Mouse (Mus musculus) induced T-regulatory cell, adult 2 months (primary cell): Measurements from ENCODE around the gene A630076J17Rik.

Experiments
- DNase-seq: peaks from one replicate; pipeline ENCODE4 v3.0.0-alpha.2; 2012; ENCODE audit warnings: low read depth

The A630076J17Rik gene

DNA sequence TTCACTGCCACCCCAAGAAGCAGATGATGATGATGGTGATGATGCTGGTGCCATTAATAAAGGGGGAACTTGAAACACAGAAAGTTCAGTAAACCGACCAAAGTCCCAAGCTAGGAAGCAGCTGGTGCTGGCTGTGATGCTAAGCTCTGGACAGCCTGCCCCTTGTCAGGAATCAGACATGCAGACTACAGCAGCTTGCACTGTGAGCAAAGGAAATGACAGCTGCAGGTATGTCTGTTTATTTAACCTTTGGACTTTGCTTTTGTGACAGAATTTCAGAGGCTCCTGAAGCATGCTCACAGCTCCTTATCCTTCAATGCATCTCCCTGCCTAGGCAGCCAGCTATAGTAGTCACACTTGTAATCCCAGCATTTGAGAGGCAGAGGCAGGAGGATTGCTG is at the start of gene A630076J17Rik:
A630076J17Rik (plus strand) TSS at position 88 of the 400 bp plus-strand sequence.
- no peak for DNase-seq

DNA sequence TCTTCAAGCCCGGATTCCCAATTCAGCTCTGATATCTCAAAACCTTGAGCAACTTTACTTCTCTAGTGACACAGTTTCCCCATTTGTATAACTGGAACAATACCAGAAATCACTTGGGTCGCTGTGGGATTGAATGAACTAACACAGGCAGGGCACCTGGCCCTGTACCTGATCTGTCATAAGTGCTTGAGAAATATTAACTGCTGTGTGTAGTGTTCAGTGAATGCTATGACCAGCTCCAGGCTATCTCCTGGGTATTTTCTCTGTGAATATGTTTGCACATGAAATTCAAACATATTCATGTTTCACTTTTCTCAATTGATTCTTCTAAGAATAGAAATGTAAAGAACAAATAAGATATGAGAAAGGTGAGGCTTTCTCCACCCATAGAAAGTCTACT is 49.6 kb upstream of the A630076J17Rik start:
- no peak for DNase-seq

DNA sequence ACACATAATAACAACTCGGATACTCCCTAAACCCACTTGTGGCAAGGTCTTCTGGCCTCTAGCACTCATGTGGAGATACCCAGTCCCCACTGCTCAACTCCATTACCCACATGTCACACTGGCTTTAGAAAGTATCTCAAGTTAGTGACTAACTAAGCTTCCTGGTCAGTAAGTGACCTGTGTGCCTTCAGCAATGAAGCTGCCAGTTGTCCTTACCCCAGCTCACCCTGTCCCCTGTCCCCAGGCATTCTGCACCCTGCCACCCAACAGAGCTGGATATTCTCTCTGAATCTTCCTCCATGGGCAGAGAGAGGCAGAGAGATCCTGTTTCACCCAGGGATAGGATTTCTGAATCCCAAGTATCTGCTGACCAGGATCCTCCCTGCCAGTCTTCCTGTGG is 47.7 kb upstream of the A630076J17Rik start, which contains the start of gene Kcna10:
Kcna10 (plus strand) TSS at position 301 of the 400 bp plus-strand sequence.
- no peak for DNase-seq

DNA sequence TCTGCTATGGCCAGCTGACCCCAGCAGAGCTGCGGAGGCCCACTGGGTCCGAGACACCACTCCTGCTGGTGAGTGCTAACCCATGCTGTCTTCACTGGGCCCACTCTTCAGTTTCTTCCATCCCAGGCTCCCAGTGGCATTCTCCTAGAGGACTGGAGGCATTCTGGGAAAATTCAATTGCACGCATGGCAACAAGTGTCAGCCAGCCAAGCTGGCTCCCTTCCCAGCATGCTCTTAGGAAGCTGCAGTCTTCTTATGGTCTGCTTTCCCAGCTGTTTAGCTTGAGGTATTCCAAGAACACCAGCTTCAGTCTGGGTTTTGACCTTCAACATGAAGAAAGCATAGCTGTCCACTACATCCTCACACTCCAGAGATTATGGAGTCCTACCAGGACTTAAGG is 47.2 kb upstream of the A630076J17Rik start:
- DNase-seq, result no peak

DNA sequence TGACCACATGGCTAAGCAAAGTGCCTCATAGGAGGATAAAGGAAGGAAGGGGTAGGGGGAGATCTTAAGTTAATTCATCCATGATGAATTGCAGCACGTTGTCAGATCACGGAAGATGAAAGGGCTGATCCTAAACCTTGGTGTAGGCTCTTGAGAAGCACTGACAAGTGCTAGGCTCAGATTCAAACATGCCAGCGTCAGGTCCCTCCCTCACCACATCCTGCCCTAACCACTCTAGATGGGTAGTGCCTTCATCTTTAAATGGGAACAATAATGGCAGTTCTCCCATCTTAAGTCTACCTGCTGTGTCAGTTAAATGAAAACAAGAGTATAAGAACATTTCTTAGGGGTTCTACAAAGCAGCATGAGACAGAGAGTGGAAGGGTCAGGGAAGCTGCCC is 44.8 kb upstream of the A630076J17Rik start:
- DNase-seq, result peak; percentile 60

DNA sequence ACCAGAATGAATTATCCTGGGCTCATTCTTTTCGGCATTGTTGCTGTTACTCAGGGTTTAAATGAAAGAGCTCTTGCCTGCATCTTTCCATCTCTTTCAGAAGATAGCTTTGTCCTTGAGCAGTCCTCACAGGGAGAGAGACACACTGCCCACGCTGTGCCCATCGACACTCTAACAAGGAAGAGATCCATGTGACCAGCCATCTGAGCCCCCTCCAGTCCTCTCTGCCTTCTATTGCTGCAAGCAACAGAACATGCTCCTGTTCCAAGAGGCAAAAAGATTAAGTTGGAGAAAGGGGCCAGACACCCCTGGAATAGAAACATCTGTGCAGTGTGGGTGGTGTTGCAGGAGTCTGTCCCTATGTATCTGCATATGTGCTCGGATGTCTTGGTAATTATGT is 43.4 kb upstream of the A630076J17Rik start:
- DNase-seq, result no peak

DNA sequence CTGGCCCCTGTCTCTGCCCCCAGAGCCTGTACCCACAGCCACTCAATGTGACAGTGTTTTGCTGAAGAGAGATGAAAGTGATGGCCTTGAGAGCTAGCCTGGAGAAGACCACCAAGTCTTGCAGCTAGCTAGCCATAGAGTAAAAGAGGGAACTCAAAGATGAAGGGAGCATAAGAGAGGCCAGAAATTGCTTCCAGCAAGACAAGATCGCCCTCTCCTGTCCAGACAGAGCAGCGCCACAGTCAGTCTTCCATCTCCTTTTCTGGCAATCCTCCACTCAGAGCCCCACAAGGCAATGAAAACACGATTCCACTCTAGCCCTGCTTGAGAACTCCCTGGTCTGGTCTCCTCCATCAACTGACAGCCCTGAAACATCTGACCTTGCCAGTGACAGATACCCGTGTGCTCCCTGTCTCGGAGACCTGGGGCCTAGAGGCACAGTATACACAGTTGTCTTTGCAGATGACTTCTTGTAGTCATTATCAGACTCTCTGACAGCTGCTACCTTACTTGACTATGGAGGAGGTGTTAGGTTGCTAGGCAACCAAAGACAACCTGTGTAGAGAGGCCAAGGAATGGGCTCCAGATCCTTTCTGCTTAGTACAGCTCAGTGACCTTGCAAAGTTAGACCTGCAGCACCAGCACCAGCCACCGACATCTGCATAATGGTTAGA is 42.1 kb upstream of the A630076J17Rik start:
- peak; percentile 73 for DNase-seq

DNA sequence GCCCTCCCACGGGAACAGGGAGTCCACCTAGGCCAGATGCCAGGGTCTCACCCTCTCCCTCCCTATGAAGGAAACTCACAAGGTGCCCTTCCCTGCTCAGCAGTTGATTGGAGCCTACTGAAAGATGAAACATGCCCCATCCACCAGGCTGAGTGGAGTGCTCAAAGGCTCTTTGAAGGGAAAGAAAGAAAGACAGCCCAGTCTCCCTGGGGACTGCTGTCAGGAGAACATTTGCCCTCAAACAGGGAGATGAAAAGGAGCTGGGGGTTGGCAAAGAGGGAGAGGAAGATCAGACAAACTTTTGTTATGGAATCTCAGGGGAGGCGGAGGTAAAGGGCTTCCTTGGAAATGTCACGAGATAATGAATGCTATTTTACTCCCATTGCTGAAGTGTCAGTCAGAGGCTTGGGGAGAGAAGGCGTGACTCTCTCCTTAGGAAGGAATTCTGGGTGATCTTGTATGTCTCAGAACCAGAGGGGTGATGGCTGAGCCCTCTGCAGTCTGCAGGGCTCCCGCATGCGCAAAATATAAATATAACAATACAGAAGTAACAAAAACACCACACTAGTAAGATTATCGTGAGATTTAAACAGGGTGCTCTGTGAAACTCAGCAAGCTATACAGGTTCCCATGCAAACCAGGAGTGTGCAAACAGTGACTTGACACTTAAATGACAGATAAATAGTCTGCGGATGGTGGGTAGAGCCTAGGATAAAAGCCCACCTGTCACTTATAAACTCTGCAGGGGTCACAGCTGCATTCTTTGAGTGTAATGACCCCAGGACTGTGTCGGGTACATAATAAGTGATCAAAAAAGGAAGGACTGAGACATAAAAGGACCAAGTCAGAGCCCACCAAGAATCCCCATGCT is 28.9 kb upstream of the A630076J17Rik start:
- DNase-seq, result no peak

DNA sequence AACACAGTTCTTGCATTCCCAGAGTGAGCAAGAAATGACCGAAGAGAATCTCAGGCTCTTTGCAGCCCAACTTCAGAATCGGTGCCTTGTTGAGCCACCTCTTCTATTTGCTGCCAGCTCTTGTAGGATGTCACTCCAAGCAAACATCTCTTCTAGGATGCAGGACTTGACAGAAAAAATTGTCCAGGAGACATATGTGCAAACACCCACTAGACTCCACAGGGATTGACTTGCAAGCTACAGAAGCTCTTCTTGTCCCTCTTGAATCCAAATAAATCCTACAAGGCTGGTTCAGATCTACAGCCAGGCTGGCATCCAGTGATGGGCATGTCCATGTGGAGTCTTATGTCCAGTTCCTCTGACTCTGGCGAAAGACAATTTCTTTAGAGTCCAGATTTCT is 26.0 kb upstream of the A630076J17Rik start:
- no peak for DNase-seq

DNA sequence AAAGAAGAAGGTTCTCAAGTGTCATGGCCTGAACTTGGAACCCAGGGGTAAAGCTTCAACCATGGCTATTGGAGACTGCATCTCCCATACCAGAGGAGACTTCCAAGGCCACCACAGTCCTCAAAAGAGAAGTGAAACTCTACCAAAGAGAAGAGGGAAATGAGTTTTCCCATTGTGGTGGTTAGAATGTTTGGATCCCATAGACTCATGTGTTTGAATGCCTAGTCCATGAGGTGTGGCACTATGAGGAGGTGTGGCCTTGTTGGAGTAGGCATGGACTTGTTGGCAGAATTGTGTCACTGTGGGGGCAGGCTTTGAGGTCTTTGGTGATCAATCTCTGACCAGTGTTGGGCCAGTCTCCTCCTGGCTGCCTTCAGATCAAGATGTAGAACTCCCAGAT is 25.2 kb upstream of the A630076J17Rik start:
- DNase-seq, result no peak

DNA sequence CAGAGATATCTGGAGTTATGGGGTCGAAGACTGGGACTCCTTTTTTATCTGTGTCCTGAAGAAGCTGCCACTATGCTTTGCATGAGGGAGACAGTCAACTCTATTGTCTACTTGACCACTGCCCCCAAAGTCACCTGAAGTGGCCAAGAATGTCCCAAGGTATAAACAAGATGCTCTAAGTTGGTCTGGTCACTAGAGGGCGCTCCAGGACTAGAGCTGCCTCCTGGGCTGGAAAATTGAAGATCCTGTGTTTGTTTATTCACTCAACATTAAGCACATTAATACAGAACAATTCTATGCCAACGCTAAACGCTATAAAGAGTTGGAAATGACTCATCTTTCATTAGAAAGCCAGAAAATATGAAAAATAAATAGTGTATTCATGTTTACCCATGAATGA is 24.4 kb upstream of the A630076J17Rik start:
- DNase-seq, result peak; percentile 92

DNA sequence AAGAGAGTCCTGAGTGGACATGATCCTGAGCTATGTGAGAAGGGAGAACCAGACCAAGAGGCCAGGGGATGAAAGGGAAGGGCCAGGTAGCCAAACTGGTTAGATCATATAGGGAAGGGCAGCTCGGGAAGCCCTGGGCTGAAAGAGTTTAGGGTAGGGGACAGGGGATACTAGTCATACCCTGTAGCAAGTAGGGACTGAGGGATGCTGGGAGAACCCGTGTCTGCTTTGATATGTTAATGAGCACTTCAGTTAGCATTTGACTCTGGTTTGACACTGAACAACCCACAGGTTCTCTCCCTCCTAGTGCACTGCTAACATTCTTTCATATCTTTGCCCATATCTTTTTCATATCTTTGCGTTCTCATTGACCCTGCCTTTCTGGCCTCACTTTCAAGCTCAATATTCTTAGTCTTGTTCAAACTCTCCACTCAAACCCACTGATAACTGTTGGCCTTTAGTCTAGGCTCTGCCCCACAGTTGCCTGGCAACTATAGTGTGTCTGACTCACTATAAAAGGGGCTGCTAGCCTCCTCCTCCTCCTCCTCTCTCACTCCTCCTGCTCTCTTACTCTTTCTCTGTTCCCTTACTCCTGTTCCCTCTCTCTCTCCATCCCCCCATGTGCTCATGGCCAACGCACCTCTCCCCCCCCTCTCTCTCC is 23.8 kb upstream of the A630076J17Rik start:
- DNase-seq, result peak; percentile 54

DNA sequence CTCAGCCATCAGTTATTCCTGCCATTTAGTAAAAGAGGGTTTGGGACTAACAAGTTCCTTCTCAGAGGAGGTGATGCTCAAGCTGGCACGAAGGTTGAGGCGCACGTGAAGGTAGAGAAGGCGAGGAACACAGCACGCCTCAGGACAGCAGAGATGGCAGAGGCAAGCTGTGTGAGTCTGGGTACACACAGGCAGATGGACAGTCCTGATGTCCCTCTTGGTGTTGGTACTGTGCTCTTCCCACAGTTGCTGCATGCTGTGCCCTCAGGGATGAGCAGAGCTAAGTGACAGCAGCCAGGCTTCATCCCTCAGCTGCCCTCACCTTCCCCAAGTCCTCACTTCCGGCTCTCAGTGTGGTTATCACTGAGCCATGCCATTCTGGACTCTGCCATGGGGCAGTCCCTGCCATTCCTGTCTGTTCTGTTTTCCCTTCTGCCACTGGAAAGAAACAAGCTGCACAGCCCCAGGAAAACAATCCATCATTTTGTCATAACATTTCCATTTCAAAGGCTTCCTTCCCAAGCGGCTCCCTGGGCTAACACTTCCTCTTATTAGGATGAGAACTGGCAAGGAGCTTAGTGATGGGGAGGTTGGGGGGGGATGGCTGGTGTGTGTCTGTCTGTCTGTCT is 22.7 kb upstream of the A630076J17Rik start:
- DNase-seq, result no peak

DNA sequence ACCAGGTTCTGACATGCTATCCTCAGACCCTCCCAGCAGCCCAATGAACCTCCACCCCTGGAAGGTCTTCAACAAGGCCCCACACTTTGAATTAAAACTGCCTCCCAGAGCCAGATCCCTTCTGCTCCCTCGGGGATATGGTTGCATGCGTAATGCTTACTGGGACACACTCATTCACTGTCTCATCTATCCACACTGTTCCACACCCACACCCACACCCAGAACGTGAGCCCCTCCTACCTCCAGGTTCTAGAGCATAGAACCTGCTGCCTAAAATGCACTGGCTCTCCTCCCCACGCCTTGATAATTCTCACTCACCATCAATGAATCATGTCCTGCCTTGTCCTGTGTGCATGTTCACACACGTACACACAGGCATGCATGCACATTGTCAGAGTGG is 15.8 kb upstream of the A630076J17Rik start:
- no peak for DNase-seq

DNA sequence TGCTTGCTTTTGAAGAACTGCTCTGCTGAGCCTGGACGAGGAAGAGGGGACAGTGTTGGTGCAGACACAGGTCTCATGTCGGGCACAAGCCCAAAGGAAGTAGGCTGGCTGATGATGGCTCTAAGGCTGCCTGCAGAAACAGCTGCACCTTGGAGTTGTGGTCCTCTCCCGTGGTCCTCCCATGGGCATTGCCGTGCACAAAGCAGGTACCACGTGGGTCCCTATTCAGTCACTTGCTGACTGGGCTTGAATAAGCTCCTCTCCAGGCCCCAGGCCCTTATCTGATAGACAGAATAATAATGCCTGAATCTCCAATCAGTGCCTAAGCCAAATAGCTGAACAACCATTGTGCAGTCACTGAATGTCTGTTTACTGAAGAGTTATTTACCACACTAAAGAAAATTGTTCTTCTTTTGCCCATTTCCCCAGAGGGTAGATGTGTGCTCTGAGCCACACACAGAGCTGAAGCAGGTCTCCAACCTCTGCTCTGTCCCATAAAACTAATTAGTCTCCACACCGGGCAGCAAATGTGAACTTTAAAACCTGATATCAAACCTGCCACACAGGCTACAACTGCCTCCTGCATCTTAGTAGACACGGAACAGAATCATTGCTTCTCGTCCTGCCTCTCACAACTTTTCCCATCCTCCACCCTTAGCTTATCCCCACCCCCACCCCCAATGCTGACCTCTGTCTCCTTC is 13.9 kb upstream of the A630076J17Rik start:
- DNase-seq, result no peak

DNA sequence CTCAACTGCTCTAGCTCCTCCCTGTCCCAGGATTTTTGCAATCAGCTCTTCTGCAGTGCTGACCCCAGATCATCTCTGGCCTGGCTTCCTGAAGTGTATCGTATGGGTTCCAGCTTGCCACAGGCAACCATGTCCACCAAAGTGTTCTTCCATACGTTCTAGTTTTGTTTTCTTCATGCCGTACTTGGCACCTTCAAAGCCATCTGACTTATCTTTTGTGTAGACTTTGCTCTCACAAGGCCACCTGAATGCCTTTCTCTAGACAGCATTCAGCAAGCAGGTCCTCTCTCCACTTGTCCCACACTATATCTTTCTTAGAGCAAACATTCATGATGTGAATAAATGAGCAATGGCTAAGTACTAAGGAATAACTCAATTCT is 13.3 kb upstream of the A630076J17Rik start:
- DNase-seq, result no peak

DNA sequence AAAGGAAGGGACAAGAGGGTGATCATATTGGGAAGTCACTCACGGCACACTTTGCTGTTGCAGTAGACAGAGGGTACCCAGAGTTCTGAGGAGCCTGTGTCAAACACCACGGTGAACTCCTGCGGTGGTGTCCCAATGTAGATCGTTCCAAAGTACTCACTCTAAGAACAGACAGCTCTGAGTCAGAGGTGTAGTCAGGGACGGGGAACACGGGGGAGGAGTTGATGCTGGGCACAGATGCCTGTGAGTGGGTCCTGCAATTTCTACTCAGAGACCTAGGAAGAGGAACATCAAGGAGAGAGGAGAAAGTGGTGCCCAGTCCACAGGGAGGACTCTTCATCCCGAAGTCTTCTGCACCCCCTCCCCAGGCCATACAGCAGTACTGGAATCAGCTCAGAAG is 11.8 kb upstream of the A630076J17Rik start:
- DNase-seq, result no peak

DNA sequence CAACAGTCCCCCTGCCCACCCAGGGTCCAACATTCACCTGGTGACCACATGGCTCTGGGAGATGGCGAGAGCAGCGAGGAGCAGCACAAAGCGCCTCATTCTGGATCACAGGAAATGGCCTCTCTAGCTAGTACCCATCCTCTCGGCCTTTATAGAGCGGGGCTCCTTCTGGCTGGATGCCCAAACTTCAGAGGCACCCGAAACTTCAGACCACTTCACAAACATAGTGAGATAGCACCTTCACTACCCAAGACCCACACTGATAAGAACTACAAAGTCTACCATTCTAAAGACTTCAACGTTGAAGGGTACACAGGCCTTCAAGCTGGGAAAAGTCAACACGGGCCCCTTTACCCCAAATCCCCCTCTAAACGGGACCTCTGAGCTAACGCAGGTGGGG is 8.8 kb upstream of the A630076J17Rik start, which contains the start of gene Cym:
Cym (minus strand) TSS at position 125 of the 400 bp plus-strand sequence.
- no peak for DNase-seq

DNA sequence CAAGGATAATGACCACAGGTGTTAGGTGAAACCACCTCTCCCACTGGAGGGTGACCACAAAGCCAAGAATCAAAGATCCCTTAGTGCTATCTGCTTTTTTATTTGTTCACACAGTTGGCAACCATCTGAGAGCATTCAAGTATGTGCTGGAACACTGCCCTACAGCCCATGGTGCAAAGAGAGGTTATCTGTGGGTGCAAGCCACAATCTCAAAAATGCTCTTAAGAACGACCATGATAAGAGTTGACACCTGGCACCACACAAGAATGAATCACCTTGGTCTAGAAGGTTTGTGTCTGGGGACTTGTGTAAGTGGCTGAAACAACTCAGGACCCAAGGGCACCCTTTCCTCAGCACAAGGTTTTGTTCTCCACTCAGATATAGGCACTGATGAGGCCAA is 7.2 kb upstream of the A630076J17Rik start:
- no peak for DNase-seq

DNA sequence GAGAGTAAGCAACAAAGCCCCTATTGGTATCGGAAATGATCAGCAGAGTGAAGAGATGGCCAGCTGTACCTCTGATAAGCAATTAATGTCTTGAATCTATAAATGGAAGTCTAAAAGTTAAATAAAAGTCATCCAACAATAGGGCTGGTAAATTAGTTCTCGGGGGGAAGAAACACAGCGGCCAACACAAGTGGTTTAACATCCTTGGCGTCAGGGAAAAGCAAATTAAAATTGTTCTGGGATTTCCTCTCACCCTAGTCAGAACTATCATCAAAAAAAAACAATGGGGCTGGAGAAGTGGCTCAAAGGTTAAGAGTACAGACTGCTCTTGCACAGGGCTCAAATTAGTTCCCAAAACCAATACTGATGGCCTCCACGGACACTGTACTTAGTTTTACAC is 4.6 kb upstream of the A630076J17Rik start:
- DNase-seq, result no peak

DNA sequence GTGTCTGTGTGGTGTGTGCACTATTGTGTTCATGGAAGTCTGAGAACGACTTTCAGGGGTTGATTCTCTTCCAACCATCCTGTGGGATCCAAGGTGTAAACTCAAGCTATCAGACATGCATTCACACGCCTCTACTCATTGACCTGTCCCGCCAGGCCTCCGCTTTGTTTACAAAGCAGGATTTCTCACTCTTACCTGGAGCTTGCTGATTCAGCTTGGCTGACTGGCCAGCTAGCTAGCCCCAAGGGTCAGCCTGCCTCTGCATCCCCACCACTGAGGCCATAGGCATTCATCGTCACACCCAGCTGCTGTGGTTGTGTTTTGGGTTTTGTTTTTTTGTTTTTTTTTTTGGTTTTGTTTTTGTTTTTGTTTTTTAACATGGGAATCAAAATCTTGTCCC is 1.2 kb upstream of the A630076J17Rik start:
- DNase-seq, result no peak

DNA sequence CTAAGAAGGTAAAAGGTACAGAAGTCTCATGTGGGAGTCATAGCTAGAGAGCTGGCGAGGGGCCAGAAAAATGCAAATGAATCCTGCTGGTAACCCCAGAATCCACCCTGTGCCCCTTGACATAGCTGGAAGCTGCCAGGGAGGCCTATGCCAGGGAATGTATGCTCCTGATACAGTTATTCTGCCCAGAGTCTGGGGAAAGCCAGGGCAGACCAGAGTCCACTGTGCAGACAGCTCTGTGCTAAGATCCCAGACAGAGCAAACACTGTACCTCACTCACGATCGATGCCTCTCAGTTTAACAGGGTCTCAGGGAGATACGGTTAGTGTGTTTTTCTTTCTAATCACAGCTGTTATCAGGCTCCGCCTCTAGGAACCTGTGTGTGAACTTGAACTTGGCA is 592 bp upstream of the A630076J17Rik start:
- no peak for DNase-seq
